Mouse (Mus musculus) small intestine, adult 2 months (tissue): ENCODE measurements around the gene Tepsin. TPM values are rescaled to one million over a fixed set of nuclear protein-coding genes. Genes with fewer than 3 reads are reported as not detected.

ENCODE experiments used
- H3K27ac ChIP-seq: fragments of 200-500 bp; 2 replicates; pipeline ENCODE4 v1.5.1; 2012; ENCODE audit warnings: low read depth, low read length, control low read depth, inconsistent platforms; ENCODE audit not compliant: insufficient read depth
- H3K27me3 ChIP-seq: fragments of 200-500 bp; 2 replicates; pipeline ENCODE4 v1.6.1; 2012; ENCODE audit warnings: mild to moderate bottlenecking, moderate library complexity, low read length, inconsistent platforms; ENCODE audit not compliant: control insufficient read depth, insufficient read depth
- H3K36me3 ChIP-seq: fragments of 200-500 bp; 2 replicates; pipeline ENCODE4 v1.6.1; 2012; ENCODE audit warnings: mild to moderate bottlenecking, low read length, control low read depth, inconsistent platforms; ENCODE audit not compliant: control insufficient read depth, insufficient read depth
- H3K4me1 ChIP-seq: fragments of 200-500 bp; 2 replicates; pipeline ENCODE4 v1.6.1; 2012; ENCODE audit warnings: low read length, inconsistent platforms, mixed read lengths; ENCODE audit not compliant: control insufficient read depth, insufficient read depth, insufficient read length
- H3K4me3 ChIP-seq: fragments of 200-500 bp; 2 replicates; pipeline ENCODE4 v1.5.1; 2012; ENCODE audit warnings: low read depth, mild to moderate bottlenecking, control low read depth, inconsistent platforms, low read length, moderate library complexity
- CTCF ChIP-seq: fragments of 200-500 bp; IDR thresholded peaks from 2 replicates; pipeline ENCODE4 v1.5.1; 2012; ENCODE audit warnings: low read depth, mild to moderate bottlenecking, control low read depth, inconsistent platforms, low read length, moderate library complexity, mixed read lengths; ENCODE audit not compliant: insufficient replicate concordance, insufficient read length; ENCODE audit errors: extremely low read depth
- POLR2A ChIP-seq: fragments of 200-500 bp; IDR thresholded peaks from 2 replicates; pipeline ENCODE4 v1.6.1; 2012; ENCODE audit warnings: low read depth, mild to moderate bottlenecking, control low read depth, inconsistent platforms, low read length, moderate library complexity
- WGBS: fragments of 180-500 bp; shearing (Covaris S2); methylation state at CpG from one replicate; pipeline ENCODE4 v1.1.7; 2018; 5-methylcytosine and 5-hydroxymethylcytosine counted together
- polyA plus RNA-seq: library from polyadenylated mRNA; depleted of rRNA; stranded (reverse); fragments of >200 nt; gene quantifications from 2 replicates; pipeline ENCODE4 v1.2.3, GENCODE M21; 2012

The Tepsin gene
- polyA plus RNA-seq, 1 experiment, result 79.3 TPM

- TF ChIP-seq CTCF (no peak), POLR2A (no peak)
- no peak overlapping the region for H3K4me3 ChIP-seq
- WGBS, result 87% methylated on average over 5 of the region's 5 CpGs
- H3K4me1 ChIP-seq, result peaks cover 4% of the 10 kb centered on the region; the same call in 1 of the 2 replicates
- H3K27ac ChIP-seq, result no peak overlapping the region
- H3K27me3 ChIP-seq, result no peaks in the 10 kb centered on the region
- no peaks in the 10 kb centered on the region for H3K36me3 ChIP-seq
Observed at GRCm38 (mm10) chr11:120063326-120063725, 35.2 kb downstream of the Tepsin start.

GRCm38 (mm10) chr11:120060634-120061033 lies 37.9 kb downstream of the Tepsin start:
- Histone ChIP-seq H3K27me3 (no peaks in the 10 kb centered on the region), H3K36me3 (no peaks in the 10 kb centered on the region), H3K4me1 (peaks cover 4% of the 10 kb centered on the region; the same call in 1 of the 2 replicates), H3K4me3 (no peak overlapping the region), H3K27ac (no peak overlapping the region)
- TF ChIP-seq CTCF (no peak), POLR2A (no peak)
- 42% methylated on average over 8 of the region's 8 CpGs for WGBS

GRCm38 (mm10) chr11:120055953-120056732 lies 42.4 kb downstream of the Tepsin start:
- Histone ChIP-seq H3K4me3 (no peak overlapping the region), H3K4me1 (peaks cover 4% of the 10 kb centered on the region; the same call in 1 of the 2 replicates), H3K27me3 (no peaks in the 10 kb centered on the region), H3K36me3 (no peaks in the 10 kb centered on the region), H3K27ac (no peak overlapping the region)
- TF ChIP-seq CTCF (no peak), POLR2A (no peak)
- WGBS, result 85% methylated on average over 12 of the region's 12 CpGs

GRCm38 (mm10) chr11:120053846-120054245 lies 44.7 kb downstream of the Tepsin start:
- no peak overlapping the region for H3K27ac ChIP-seq
- no peaks in the 10 kb centered on the region for H3K27me3 ChIP-seq
- TF ChIP-seq CTCF, result no peak
- no peak for TF ChIP-seq POLR2A
- H3K36me3 ChIP-seq, result no peaks in the 10 kb centered on the region
- WGBS, result 66% methylated on average over 4 of the region's 4 CpGs
- no peak overlapping the region for H3K4me3 ChIP-seq
- H3K4me1 ChIP-seq, result no peaks in the 10 kb centered on the region

GRCm38 (mm10) chr11:120052274-120052673 lies 46.3 kb downstream of the Tepsin start:
- H3K4me1 ChIP-seq, result no peaks in the 10 kb centered on the region
- H3K27ac ChIP-seq, result no peak overlapping the region
- no peaks in the 10 kb centered on the region for H3K36me3 ChIP-seq
- TF ChIP-seq POLR2A (no peak), CTCF (no peak)
- H3K4me3 ChIP-seq, result no peak overlapping the region
- 65% methylated on average over 9 of the region's 9 CpGs for WGBS
- H3K27me3 ChIP-seq, result peaks cover 13% of the 10 kb centered on the region

- Histone ChIP-seq H3K4me1 (peaks cover 3% of the 10 kb centered on the region; the same call in 1 of the 2 replicates), H3K27ac (no peak overlapping the region), H3K36me3 (no peaks in the 10 kb centered on the region), H3K4me3 (no peak overlapping the region), H3K27me3 (peaks cover 24% of the 10 kb centered on the region)
- 55% methylated on average over 14 of the region's 14 CpGs for WGBS
- TF ChIP-seq CTCF, result no peak
- TF ChIP-seq POLR2A, result no peak
Observed at GRCm38 (mm10) chr11:120051124-120051811, 47.3 kb downstream of the Tepsin start.

- H3K4me3 ChIP-seq, result no peak overlapping the region
Observed at GRCm38 (mm10) chr11:120049067-120049466, 49.5 kb downstream of the Tepsin start.

More at GRCm38 (mm10) chr11:120049067-120049466, 49.5 kb downstream of the Tepsin start:
- H3K4me1 ChIP-seq, result peaks cover 3% of the 10 kb centered on the region; the same call in 1 of the 2 replicates
- H3K27ac ChIP-seq, result no peak overlapping the region
- WGBS, result 84% methylated on average over 8 of the region's 8 CpGs
- peaks cover 30% of the 10 kb centered on the region for H3K27me3 ChIP-seq
- H3K36me3 ChIP-seq, result no peaks in the 10 kb centered on the region
- TF ChIP-seq CTCF (no peak), POLR2A (no peak)
